Mouse (Mus musculus) T-helper 1 cell (primary cell): ENCODE measurements at regions not wholly inside any gene's neighbourhood (a gene's known extent, or its start where the extent isn't known, plus 50 kb on each side); places are given as distances from the start of the nearest gene placed in this dataset.

Experiments
- in situ Hi-C: fragments of 300-600 bp; cut with MboI, MseI; formaldehyde crosslinking; loops from one replicate; pipeline ENCODE4 v1.15.1; 2025; ENCODE audit warnings: high pct_unique_total_duplicates

DNA sequence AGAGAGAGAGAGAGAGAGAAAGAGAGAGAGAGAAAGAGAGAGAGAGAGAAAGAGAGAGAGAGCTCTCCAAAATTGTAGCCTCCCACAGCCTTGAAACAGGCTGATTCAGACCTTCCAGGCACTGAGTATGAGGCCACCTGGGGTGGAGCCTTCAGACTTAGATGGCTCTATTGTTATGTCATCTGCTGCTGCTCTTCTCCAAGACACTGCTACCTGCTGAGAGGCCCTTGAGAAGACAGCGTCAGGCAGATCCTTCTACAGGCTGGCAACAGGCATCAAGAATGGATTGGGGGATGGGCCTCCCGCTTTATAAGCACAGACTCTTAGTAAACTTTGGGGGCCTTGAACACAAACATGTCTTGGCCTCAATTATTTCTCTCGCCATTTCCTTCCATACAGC is 1340.9 kb upstream of the Adgrl3 start:
- in situ Hi-C loops = no loop called here

DNA sequence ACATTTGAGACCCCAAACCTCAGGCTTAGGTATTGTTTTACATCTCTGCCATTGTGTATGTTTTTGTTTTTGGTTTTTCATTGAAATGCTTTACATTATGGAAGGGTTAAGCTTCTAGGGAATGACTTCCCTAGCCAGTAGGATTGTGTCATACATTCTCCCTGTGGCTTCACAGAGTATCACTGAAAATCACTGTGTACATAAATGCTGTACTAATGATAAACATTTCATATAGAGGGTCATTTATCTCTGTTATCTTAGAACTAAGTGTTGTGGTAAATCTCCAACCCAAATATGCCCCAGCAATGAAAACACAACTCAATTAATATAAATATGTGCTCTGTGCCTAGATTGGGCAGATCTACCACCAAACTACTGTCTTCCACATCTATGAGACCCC is 1339.6 kb upstream of the Adgrl3 start:
- in situ Hi-C loops = no loop called here

DNA sequence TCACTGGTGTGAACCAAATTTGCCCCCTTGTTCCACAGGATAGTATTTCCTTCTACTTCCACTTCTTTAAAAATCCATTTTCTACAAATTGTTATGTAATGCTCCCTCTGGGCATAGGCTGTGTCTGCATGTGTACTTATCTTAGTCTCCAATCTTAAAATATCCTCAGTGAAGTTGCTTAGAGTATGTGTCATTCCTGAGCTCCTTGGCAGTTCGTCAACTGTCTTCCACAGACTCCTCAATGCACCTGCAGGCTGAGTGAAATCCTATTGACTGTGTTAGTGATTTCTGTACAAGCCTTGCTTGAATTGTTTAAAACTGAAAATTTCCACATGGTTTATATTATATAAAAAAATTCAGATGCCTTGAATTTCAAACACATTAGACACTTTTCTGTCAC is 1313.3 kb upstream of the Adgrl3 start:
- in situ Hi-C loops = loop anchor here (25.0 kb wide), 1 partner anchor 806 kb away; no protein-coding TSS in a partner anchor

DNA sequence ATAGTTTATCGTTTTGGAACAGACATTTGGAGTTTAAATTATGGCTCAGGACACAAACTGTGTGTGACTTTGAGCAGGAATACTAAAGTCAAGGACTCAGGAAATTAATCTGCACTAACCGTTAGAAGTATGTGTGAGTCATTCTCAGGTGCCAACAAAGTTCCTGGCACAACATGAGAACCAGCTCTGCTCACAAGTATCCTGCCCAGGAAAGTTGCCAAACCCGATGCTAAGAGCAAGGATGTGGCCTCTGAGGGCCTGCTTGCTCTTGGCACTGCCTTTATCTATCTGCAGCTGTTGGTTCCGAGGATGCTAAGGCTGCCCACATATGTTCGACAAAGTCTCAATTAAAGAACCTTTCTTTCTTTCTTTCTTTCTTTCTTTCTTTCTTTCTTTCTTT is 1285.1 kb upstream of the Adgrl3 start:
- in situ Hi-C loops = no loop called here

DNA sequence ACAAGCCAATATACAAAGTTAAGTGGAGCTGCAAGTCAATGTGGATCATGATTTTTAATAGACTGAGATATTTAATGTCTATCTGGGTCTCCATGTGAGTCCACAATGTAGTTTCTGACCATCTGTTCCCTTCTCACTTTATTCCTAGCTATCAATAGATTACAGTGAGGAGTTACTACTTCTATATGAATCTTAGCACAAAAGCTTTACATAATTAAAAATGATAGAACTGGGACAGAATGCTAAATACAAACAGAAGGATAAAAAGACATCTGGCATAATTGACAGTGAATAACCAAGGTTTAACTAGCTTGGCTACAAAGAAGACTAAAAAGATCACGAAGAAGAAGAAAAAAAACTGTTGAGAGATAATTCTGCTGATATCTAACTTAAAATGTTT is 1235.5 kb upstream of the Adgrl3 start:
- in situ Hi-C loops = no loop called here

DNA sequence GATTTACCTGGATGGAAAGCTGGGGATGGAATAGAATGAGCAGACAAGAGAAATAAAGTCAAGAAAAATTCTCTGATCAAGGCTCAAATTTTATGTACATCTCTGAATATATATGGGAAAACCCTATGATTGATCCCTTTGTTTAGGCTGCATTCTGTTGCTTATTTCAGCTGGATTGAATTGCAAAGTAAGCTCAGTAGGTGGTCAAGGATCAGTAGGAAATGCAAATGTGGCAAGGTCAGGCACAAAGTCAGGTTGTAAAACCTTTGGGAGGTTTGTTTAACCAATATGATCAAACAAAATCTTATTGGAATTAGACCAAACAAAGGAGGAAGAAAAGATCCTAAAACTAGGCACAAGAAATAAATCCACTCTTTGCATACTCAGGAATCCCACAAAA is 1193.4 kb upstream of the Adgrl3 start:
- in situ Hi-C loops = loop anchor here (5.0 kb wide), 1 partner anchor 51 kb away; no protein-coding TSS in a partner anchor

DNA sequence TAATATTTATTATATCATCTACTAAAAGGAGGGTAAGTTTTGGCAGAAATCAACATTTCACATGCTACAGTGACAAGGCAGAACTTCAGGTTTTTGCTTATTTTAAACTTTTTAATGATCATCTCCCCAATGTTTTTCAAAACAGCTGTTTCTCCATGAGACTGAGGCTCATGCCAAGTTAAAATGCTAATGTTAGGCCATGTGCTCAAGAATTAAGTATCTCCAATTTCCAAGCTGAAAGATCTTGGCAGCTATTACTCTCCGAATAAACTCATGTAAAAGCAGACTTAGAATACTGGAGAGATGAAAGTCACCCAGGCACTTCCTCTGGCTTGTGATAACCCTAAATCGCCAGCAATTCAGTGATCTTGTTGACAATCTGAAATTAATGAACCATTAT is 1173.5 kb upstream of the Adgrl3 start:
- in situ Hi-C loops = no loop called here

DNA sequence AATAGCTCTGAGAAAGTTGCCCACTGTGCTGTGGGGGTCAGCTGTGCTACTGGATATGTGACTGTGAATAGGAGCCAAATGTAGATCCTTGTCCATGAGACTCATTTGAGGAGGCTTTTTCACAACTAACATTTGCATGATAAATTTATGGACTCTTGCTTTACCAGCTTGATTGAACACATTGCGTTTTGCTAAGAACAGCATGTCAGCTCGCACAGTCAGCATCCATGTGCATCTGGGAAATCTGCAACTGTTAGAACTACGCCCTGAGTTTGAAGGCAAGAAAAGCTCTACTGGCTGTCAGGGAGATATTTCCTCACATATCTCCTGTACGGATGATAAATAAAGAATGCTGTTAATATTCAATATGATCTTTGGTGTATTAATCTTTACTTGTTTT is 1164.1 kb upstream of the Adgrl3 start:
- in situ Hi-C loops = no loop called here

DNA sequence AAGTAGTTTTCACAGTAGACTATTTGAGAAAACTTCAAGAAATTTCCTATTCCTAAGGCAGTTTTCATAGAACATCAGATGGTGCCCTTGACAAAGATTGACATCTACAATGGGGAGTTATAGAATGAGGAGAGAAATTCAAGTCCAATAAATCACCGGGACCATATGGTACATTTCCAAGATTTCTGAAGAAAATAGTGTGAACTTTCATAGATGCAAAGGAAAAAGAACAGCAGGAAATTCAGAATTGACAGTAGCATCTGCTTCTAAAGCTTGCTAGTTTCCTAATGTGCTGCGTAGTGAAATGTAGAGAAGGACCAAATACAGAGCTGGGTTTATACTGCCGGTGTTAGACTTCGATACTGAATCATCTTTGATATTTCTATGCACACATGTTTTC is 1119.2 kb upstream of the Adgrl3 start:
- in situ Hi-C loops = no loop called here

DNA sequence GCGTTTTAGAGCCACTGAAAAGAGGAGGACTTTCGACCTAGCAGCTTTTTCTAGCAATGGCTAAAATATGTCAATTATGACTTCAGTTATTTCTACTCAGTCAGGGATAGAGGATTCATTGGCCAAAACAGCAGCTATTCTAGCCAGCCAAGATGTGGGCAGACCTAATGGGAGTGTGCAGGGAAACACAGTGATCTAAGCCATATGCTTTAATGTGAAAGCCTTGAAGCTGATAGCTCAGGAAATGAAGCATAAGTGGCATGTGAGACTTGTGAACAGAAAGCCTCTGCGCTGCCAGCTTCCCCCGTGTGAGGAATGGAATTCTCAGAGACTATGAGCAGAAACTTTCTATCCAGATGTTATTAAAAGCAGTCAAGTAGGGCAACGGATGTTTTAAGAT is 1114.6 kb upstream of the Adgrl3 start:
- in situ Hi-C loops = no loop called here
